Mouse (Mus musculus) cortical plate, adult 2 months (tissue): Measurements from ENCODE around the gene Nckap1l.

ENCODE experiments used
- CTCF ChIP-seq: fragments of 200-500 bp; IDR thresholded peaks from 2 replicates; pipeline ENCODE4 v1.5.1; 2011; ENCODE audit warnings: mild to moderate bottlenecking, control low read depth, low read length; ENCODE audit not compliant: insufficient read depth; ENCODE audit errors: extremely low read depth
- POLR2A ChIP-seq: fragments of 200-500 bp; IDR thresholded peaks from 2 replicates; pipeline ENCODE4 v1.6.1; 2011; ENCODE audit warnings: mild to moderate bottlenecking, low read length, control low read depth; ENCODE audit not compliant: insufficient read depth; ENCODE audit errors: extremely low read depth

DNA sequence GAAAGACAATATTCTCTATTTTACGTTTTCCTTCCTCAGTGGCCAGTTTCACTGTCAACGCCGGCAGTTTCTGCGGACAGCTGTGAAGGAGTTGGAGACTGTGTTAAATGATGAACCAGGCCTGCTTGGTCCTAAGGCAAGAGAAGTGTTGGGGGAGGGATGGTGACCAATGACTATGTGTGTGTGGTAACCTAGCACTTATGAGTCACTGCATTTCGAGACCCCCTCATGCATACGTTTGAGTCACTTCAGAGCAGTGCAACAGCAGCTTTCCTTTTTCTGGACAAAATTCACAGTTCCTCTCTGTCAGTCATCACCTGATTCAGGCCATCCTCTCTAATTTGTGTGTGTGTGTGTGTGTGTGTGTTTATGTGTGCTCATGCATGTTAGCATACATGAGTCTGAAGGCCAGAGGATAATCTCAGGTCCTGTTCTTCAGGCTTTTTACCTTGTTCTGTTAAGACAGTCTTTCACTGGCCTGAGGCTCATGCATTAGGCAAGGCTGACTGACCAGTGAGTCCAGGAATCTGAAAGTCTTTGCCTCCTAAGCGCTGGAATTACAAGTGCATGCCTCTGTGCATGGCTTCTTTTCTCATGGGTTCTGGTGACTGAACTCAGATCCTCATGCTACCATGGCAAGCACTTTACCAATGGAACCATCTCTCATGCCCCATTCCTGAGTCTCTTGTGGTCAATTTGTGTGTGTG, 18.0 kb downstream of the Nckap1l start:
- TF ChIP-seq CTCF (no peak), POLR2A (no peak)
